Mouse (Mus musculus) hindlimb bud, embryonic 11.5 days (tissue): ENCODE results near the gene Pla2g4b.

Experiments
- DNase-seq: peaks from one replicate; pipeline ENCODE4 v3.0.0-alpha.2; 2012; ENCODE audit warnings: low read depth, low spot score; ENCODE audit errors: extremely low spot score

The Pla2g4b gene

DNA sequence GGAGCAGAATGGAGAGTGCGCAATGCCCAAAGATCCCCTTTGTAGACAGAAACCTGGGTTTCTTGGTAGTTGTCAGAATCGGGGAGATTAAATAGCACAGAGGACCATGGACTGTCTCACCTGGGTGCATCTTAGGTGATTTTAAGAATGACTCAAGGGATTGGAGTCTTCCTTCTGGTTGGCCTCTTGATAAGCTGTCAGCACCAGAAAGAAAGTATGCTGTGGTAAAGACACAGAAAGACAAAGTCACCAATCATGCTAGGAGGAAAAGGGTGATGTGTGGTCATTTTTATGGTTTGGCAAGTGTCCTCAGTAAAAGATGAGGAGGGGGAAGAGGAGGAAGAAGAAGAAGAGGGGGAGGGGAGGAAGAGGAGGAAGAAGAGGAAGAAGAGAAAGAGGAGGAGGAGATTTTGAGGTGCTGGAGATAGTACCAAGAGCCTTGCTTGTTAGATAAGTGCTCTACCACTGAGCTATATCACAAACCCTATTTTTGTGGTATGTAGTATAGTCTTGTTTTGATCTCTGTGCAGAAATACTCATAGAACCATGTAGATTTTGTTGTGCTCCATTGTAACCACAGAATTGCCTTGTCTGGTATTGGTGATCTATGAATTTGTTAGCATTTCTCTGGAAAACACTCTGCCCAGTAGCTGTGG, 19.3 kb upstream of the Pla2g4b start:
- no peak for DNase-seq

DNA sequence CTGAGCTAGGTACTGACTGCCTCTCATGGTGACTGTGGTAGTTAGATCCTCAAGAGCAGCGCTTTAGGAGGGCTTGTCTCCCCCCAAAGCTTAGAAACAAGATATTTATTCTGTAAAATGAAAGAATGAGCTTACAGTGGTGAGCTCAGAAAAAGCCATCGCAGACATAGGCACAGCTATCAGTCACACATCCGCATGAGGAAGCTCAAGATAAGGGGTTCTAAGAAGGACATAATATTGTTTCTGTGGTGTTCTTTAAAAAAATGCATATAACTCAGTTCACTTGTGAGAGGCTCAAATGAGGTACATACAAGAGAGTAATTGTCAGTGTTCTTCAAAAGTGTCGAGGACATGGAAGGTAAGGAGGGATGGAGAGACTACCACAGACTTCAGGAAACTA, 17.3 kb upstream of the Pla2g4b start:
- no peak for DNase-seq

DNA sequence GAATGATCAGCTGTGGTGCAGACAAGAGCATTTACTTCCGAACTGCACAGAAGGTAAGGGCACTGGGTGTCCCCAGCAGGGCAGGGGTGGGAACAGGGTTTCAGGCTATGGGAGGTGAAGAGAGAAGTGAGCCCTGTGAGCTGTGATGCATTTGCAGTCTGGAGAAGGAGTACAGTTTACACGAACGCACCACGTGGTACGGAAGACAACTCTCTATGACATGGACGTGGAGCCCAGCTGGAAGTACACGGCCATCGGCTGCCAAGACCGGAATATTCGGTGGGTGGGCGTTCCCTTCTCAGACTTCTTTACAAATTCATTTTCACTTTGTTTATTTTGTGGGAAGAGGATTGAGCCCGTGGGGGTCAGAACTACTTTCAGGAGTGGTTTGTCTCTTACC, 15.6 kb upstream of the Pla2g4b start:
- no peak for DNase-seq

DNA sequence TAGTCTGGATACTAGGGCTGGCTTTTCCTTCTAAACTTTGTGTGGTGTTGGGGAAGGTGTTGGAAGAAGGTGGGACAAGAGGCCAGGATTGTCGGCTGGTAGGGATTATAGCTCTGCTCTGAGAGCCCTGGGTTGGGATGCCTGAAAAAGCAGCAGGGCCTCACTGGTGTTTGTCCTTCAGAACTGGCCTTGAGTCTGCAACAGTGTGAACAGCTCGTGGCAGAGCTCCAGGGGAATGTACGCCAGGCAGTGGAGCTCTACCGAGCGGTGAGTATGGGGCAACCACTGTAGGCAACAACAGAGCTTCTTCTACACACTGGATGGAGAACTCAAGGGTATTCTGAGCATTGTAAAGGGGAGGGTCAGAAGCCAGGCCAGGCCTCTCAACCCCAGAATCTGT, 8.9 kb upstream of the Pla2g4b start:
- DNase-seq: no peak

DNA sequence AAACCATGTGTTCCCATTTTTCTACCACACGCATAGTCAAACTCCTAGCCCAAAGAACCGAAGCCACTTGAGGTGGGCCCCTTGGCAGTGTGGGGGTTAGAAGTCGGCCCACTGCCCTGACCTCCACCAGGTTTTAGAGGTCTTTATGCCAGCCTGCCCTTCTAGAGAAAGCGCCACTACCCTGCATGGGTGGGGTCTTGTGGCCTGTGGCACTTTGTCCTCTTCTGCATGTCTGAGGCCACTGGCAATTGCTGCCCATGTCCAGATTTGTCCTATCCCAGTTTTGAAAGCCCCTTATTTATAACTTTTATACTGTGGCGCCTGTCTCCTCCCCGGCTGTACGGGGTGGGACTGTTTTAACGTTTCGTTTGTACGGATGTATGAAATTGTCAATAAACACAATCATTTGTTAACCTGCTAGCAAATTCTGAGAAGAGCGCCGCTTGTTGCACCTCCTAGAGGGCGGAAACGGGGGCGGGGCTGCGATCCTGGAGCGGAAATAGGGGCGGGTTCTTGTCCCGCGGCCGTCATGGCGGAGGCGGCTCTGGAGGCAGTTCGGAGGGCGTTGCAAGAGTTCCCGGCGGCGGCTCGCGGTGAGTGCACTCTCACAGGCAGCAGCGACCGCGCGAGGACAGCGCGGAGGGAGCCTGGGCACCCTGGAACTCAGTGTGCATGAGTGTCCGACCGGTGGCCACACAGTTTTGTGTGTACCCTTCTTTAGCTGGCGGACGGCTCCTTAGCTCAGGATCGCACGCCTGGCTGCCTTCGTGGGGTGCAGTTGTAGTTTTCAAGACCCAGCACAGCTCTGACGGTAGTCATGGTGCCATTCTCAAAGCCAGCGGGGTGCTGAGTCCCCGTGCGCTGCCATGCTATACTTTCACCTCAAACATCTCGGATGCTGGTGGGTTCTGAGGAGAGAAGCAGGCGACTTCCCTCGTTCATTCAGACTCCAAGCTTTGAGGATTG, 6.0 kb upstream of the Pla2g4b start, which contains the start of the genes Jmjd7 and Gm28042:
Gene Jmjd7 (plus strand): TSS at position 500 of the 966 bp plus-strand sequence.
Gene Gm28042 (plus strand): TSS at position 510 of the 966 bp plus-strand sequence.
- DNase-seq: no peak

DNA sequence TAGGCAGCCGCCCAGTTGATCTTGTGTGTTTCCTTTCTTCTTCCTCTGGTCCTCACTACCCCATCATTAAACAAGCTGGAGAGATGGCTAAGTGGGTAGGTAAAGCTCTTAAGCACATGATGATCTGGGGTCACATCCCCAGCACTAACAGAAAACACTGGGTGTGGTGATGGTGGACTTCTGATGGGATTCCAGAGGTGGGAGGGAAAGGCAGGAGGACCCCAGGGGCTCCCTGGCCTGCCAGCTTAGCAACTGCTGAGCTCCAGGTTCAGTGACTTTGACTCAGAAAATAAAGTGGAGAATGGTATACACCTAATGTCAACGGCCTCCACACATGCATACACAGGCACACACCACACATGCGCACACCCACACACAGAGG, 5.3 kb upstream of the Pla2g4b start:
- no peak for DNase-seq

DNA sequence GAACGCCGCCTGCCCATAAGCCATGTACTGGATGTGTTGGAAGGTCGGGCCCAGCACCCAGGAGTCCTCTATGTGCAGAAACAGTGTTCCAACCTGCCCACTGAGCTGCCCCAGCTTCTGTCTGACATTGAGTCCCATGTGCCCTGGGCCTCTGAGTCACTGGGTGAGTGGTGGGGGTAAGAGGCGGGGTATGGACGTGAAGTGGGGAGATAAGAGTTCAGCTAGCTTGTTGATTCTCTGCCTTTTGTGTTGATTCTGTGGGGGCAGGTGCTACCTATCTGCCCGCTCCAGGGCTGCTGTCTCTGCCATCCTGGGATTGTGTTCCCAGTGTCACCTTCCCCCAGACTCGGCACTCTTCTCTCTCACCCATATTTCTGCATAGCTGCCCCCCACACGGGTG, 2.8 kb upstream of the Pla2g4b start:
- no peak for DNase-seq

DNA sequence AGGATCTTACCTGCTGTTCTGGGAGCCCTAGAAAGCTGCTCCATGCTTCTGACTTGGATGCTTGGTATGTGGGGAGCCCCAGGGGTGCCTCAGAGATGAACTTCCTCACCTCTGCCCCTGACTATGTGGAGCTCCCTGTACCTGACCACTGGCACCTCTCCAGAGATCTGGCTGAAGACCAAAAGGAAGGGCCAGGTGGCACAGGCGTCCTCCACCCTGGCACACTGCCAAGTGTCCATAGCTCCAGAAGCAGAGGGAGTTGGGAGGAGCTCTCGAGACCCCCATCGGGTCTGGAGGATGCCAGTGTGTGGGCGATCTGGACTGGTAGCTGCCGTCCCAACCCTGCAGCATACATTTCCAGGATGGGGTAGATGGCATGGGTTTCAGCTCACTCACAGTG, 509 bp downstream of the Pla2g4b start:
- no peak for DNase-seq

DNA sequence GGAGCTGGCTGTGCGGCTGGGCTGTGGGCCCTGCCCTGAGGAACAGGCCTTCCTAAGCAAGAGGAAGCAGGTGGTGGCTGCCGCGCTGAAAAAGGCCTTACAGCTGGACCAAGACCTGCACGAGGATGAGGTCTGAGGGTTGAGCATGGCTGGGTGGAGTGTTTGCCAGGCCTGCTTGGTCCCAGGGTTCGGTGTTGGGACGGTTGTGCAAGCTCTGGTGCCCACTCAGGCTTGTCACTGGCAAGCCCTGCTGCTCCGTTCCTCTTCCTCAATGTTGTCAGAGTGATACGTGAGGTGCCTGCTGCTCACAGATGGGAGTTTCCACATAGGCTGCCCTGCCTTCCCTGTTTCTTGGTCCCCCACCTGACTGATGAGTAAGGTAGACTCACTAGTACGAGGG, 4.5 kb downstream of the Pla2g4b start:
- no peak for DNase-seq

DNA sequence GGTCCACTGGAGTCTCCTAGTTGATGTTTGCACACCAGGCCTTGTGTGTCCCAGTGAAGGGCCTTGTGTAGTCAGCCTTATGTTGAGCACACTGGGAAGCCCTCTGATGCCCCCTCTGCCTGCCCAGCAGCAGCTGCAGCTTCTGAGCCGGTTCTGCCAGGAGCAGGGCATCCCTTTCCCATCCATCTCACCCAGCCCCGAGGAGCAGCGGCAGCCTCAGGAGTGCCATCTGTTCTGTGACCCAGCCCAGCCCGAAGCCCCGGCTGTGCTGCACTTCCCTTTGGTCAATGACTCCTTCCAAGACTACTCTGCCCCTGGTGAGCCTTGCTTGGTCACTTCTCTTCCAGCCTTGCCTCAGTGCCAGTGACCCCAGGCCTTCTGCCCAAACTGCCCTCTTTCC, 7.8 kb downstream of the Pla2g4b start:
- no peak for DNase-seq

DNA sequence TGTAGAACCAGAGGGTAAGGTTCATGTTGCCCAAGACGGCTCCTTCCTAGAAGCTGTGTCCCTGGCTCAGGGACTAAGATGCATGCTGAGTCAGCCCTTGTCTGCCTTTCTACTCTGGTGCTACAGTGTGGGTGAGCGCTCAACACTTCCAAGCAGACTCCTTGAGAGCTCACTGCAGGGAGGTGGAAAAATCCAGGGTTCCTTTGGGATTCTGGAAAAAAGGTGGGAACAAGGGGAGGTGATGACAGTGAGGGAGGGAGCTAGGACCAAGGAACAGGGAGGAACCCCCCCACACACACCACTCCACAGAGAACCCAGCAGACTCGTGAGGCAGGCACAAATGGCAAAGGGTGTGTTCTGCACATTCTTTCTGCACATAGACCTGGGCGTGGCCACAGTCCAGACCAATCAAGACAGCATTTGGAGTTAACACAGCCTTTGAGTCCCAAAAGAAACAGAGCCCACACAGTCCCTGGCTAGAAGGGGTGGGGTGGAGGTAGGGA, 10.9 kb downstream of the Pla2g4b start:
- no peak for DNase-seq

DNA sequence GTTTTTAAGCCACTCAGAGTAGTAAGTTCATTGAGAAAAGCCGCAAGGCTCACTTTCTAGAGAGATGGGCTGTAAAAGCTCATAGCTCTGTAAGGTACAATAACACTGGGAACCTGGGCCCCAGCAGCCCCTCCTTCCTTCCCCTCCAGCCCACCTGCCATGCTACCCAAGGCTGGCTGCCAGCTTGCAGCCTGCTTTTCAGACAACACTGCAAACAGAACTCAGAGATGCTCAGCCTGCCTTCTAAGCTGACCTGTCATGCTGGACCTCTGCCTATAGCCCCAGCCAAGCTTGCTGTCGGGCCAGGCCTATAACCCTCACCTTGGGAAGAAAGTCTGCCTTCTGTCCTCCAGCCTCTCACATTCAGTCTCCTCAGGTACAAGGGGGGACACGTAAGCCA, 11.5 kb downstream of the Pla2g4b start:
- DNase-seq: no peak

DNA sequence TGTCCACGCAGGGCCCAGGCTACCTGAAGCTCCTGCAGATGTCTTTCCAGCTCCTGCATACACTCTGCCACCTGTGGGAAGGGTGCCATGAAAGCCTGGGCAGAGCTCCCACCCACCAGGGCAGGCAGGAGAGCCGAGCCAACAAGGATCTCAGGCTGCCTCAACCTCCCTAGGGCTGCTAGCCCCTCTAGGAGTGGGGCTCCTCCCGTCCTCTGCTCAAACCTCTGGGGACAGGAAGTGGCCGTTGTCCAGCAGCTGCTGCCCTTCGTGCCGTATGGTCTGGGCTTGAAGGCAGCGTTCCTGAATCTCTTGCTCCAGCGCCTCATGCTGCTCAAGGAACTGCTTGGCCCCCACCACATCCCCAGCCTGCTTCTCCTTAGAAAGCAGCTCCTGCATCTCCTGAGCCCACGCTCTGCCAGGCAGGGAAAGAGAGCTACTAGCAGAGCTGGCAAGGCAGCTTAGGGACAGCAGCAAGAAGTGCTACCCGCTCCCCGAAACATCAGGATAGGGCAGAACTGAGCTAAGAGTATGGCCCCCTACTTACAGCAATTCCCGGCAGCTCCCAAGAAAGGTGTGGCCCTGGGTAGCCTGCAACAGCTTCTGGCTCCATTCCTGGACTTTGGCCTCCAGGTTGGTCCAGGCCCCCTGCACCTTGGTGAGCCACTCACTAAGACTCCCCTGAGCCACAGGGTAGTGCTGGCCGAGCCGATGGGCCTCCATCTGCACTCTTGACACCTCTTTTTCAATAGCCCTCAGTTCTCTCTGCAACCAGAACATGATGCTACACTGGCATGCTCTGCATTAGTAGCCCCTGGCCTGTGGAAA, 13.5 kb downstream of the Pla2g4b start:
- DNase-seq: no peak

DNA sequence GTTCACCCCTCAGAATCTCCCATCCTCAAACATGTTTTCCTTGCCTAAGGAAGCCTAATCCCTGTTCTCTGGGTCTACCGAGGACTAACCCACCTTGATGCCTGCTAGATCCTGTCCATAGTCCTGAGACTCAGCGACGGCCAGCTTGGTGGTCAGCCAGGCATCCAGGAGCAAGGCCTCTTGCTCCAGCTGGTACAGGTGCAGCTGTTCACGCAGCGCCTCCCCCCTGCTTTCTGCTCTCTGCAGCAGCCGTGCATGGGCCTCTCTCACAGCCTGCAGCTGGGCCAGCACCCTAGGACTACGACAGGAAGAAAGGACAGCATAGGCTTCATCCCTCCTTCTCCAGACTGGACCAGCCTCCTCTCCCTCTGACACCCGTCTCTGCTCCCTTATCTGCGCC, 15.0 kb downstream of the Pla2g4b start:
- no peak for DNase-seq

DNA sequence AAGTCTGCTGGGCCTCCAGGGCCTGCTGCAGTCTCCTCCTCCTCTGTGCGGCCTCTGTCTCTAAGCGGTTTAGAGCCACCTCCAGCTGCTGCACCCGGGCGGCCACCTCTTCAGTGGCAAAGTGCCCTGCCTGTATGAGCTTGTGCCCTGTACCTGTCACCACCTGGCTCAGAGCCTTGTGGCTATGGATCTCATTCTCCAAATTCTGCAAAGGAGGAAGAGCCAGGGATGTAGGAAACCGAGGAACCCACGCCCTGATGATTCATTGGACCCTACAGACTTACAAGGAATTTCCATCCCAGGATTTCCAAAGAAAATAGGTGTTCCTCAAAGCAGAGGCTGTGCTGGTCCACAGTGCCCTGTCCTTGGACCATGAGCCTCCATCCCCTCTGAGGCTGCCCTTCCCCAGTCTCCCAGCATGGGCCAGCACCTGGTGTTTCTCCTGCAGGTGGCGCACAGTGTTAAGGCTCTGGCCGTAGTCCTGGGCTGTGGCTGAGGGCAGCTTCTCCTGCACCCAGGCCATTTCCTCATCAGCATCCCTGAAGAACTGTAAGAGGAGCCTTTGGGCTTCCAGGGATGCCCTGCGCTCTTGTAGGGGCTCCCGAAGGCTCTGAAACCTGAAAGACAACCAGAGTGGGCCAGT, 16.5 kb downstream of the Pla2g4b start:
- no peak for DNase-seq

DNA sequence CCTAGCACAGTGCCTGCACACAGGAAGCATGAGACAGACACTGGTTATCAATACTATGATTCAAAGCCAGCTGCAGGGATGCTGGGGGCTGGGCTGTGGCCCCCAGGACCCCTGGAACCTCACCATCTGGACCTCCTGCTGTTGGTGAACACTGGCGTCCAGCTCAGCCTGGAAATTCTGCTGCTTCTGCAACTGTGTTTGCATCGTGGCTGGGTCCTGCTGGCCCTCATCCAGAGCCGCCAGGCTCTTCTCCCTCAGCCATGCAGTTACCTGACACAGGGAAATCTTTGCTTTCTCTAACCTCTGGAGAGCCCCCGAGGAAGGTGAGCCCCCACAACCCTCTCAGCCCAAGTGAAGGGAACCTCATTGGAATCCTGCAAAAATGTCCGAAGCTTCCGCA, 18.2 kb downstream of the Pla2g4b start:
- no peak for DNase-seq

DNA sequence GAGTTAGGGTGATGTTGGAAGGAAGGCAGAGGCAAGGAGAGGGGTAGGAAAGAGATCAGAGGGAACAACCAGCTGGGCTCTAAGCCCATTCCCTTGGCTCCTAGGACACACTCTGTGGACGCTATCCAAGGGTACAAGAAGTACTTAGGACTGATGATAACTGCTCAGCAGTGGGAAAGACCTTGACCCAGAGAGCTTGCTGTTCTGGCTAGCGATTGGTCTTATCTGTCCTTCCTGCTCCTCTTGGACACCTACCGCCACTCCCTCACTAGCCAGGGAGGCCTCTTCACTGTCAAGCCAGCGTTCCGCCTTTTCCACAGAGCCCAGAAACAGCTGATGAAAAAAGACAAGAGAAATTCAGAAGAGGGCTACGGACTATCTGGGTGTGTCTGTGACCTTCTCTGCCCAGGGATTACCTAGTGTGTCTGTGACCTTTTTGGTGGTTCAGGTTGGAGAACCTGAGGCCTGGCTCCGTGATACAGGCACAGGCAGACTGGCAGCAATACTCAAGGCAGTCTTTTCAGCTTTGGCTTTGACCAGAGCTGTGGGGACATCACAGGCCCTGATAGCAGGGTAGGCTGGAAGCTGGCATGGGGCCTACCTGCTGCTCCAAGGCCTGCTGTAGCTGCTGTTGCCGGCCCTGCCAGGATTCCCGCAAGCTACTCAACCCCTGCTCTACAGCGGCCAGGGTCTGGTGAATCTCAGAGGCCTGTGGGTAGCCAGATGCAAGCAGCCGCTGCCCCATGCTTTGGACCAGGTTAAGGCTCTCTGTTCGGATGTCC, 21.7 kb downstream of the Pla2g4b start:
- no peak for DNase-seq

DNA sequence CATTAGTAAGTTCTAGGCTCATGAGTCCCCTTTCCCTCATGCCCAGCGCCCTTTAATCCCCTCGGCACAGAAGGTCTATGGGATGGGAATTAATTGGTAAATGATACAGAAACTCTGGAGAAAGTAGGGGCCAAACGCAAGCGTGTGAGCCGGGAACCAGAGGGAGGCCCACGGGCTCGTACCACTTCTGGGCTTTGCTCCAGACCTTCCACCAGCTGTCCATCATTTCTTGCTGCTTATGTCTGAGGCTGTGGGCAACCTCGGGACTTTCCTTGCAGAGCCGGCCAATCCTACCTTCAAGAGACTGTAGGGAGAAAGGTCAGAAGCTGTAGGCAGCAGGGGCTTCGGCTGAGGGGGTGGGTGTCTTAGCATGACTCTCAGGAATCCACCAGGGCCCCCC, 22.7 kb downstream of the Pla2g4b start:
- DNase-seq: no peak

DNA sequence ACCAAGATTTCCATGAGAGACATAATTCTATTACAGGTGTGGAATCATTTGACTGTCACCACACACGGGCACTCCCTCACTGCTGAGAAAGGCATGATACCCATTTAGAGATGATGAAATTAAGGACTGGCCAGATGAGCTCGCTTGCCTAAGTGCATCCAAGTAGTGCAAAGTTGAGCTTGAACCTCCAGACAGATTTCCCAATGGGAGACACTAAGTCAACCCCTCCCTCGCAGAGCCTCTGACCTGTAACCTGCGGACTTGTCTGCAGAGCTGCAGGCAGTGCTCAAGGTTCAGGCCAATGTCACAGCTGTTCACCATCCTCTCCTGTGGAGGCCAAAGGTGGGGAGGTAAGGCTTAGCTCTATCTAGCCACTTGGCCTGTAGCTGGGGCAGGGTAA, 25.6 kb downstream of the Pla2g4b start:
- DNase-seq: no peak

DNA sequence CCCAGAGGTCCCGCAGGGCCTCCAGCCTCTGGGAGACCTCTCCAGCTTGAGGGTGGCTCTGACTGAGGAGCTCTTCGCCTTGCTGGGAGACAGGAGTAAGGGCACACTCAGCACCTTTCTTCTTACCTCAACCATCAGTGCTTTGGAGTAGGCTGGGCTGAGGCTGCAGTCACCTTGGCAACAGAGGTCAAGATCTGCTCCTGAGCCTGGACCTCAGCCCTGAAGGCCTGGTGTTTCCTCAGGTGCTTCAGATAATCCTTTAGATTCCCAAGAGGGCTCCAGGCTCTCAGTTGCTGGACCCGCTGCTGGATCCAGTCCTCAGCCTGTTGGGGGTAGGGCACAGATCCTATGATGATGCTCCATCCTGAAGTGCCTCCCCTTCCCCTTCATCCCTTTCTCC, 26.2 kb downstream of the Pla2g4b start:
- DNase-seq: no peak
